Mouse (Mus musculus): Measurements from ENCODE around the gene Npas3. TPM values are rescaled to one million over a fixed set of nuclear protein-coding genes. Genes with fewer than 3 reads are reported as not detected.

Npas3 gene
- polyA plus RNA-seq, 1 experiment from 2014 or later: 31.3 TPM

- H3K27me3 ChIP-seq (replicated peaks): no peaks in the 10 kb centered on the region
- no peaks in the 10 kb centered on the region for H3K9me3 ChIP-seq
- H3K9ac ChIP-seq: no peak overlapping the region
- H3K4me2 ChIP-seq: no peak overlapping the region
- H3K27ac ChIP-seq: no peak overlapping the region
- ATAC-seq (replicated peaks): no peak
- peaks cover 16% of the 10 kb centered on the region for H3K4me1 ChIP-seq
- H3K4me3 ChIP-seq: no peak overlapping the region
- H3K36me3 ChIP-seq (replicated peaks): no peaks in the 10 kb centered on the region
- 89% methylated on average over 2 of the region's 2 CpGs for WGBS
Measured at GRCm38 (mm10) chr12:53333251-53333650, 84.8 kb downstream of the Npas3 start.

- H3K9ac ChIP-seq: no peak overlapping the region
- no peaks in the 10 kb centered on the region for H3K36me3 ChIP-seq (replicated peaks)
- no peaks in the 10 kb centered on the region for H3K9me3 ChIP-seq
- ATAC-seq (replicated peaks): peak; percentile 52
- 24% methylated on average over 14 of the region's 14 CpGs for WGBS
- peaks cover 7% of the 10 kb centered on the region for H3K4me1 ChIP-seq
- H3K4me2 ChIP-seq: 0 out of 2 replicates have a peak overlapping the region, but pooled peaks have one; percentile 12
- no peaks in the 10 kb centered on the region for H3K27me3 ChIP-seq (replicated peaks)
- 0 out of 2 replicates have a peak overlapping the region, but pooled peaks have one; percentile 54 for H3K27ac ChIP-seq
- H3K4me3 ChIP-seq: no peak overlapping the region
Measured at GRCm38 (mm10) chr12:53338349-53338948, 90.0 kb downstream of the Npas3 start.

GRCm38 (mm10) chr12:53342741-53343140 lies 94.3 kb downstream of the Npas3 start:
- Histone ChIP-seq H3K4me1 (peaks cover 7% of the 10 kb centered on the region), H3K27ac (no peak overlapping the region), H3K9me3 (no peaks in the 10 kb centered on the region), H3K4me3 (no peak overlapping the region), H3K36me3 (replicated peaks) (no peaks in the 10 kb centered on the region), H3K27me3 (replicated peaks) (no peaks in the 10 kb centered on the region), H3K9ac (no peak overlapping the region), H3K4me2 (no peak overlapping the region)
- 56% methylated on average over 9 of the region's 9 CpGs for WGBS
- no peak for ATAC-seq (replicated peaks)

GRCm38 (mm10) chr12:53351860-53352259 lies 103.4 kb downstream of the Npas3 start:
- H3K27me3 ChIP-seq (replicated peaks): no peaks in the 10 kb centered on the region
- WGBS: 49% methylated on average over 7 of the region's 7 CpGs

GRCm38 (mm10) chr12:53365751-53366150 lies 117.3 kb downstream of the Npas3 start:
- Histone ChIP-seq H3K9me3 (no peaks in the 10 kb centered on the region), H3K27me3 (replicated peaks) (no peaks in the 10 kb centered on the region), H3K4me1 (0 out of 2 replicates have a peak, but pooled peaks cover 2% of the 10 kb centered on the region), H3K36me3 (replicated peaks) (no peaks in the 10 kb centered on the region), H3K4me3 (no peak overlapping the region), H3K4me2 (no peak overlapping the region), H3K27ac (no peak overlapping the region), H3K9ac (no peak overlapping the region)
- WGBS: 88% methylated on average over 5 of the region's 5 CpGs
- ATAC-seq (replicated peaks): no peak

More at GRCm38 (mm10) chr12:53351860-53352259, 103.4 kb downstream of the Npas3 start:
- H3K4me3 ChIP-seq: no peak overlapping the region
- H3K4me1 ChIP-seq: peaks cover 16% of the 10 kb centered on the region
- no peaks in the 10 kb centered on the region for H3K9me3 ChIP-seq
- no peak overlapping the region for H3K9ac ChIP-seq
- H3K36me3 ChIP-seq (replicated peaks): no peaks in the 10 kb centered on the region
- H3K27ac ChIP-seq: no peak overlapping the region
- H3K4me2 ChIP-seq: no peak overlapping the region
- ATAC-seq (replicated peaks): no peak

- Histone ChIP-seq H3K27me3 (replicated peaks) (no peaks in the 10 kb centered on the region), H3K36me3 (replicated peaks) (no peaks in the 10 kb centered on the region), H3K9ac (no peak overlapping the region), H3K4me1 (peaks cover 7% of the 10 kb centered on the region), H3K4me2 (no peak overlapping the region), H3K4me3 (no peak overlapping the region), H3K27ac (no peak overlapping the region), H3K9me3 (no peaks in the 10 kb centered on the region)
- 56% methylated on average over 8 of the region's 8 CpGs for WGBS
- no peak for ATAC-seq (replicated peaks)
Measured at GRCm38 (mm10) chr12:53384851-53385250, 136.4 kb downstream of the Npas3 start.

- 48% methylated on average over 4 of the region's 4 CpGs for WGBS
- H3K4me1 ChIP-seq: peaks cover 14% of the 10 kb centered on the region; the same call in 1 of the 2 replicates
- no peak for ATAC-seq (replicated peaks)
- H3K27ac ChIP-seq: no peak overlapping the region
- H3K27me3 ChIP-seq (replicated peaks): no peaks in the 10 kb centered on the region
- H3K4me2 ChIP-seq: no peak overlapping the region
- H3K9ac ChIP-seq: no peak overlapping the region
- H3K9me3 ChIP-seq: no peaks in the 10 kb centered on the region
- no peaks in the 10 kb centered on the region for H3K36me3 ChIP-seq (replicated peaks)
- no peak overlapping the region for H3K4me3 ChIP-seq
Measured at GRCm38 (mm10) chr12:53405856-53406255, 157.4 kb downstream of the Npas3 start.

GRCm38 (mm10) chr12:53407776-53408175 lies 159.3 kb downstream of the Npas3 start:
- Histone ChIP-seq H3K9ac (no peak overlapping the region), H3K36me3 (replicated peaks) (no peaks in the 10 kb centered on the region)

GRCm38 (mm10) chr12:53409711-53410110 lies 161.2 kb downstream of the Npas3 start:
- no peaks in the 10 kb centered on the region for H3K27me3 ChIP-seq (replicated peaks)
- H3K9me3 ChIP-seq: no peaks in the 10 kb centered on the region
- no peak for ATAC-seq (replicated peaks)
- 94% methylated on average over 4 of the region's 4 CpGs for WGBS
- no peaks in the 10 kb centered on the region for H3K36me3 ChIP-seq (replicated peaks)
- no peak overlapping the region for H3K27ac ChIP-seq
- no peak overlapping the region for H3K9ac ChIP-seq
- H3K4me2 ChIP-seq: no peak overlapping the region
- H3K4me3 ChIP-seq: no peak overlapping the region
- H3K4me1 ChIP-seq: peaks cover 14% of the 10 kb centered on the region; the same call in 1 of the 2 replicates

More at GRCm38 (mm10) chr12:53407776-53408175, 159.3 kb downstream of the Npas3 start:
- no peak overlapping the region for H3K27ac ChIP-seq
- no peaks in the 10 kb centered on the region for H3K9me3 ChIP-seq
- WGBS: 29% methylated on average over 3 of the region's 3 CpGs
- H3K4me3 ChIP-seq: no peak overlapping the region
- no peak for ATAC-seq (replicated peaks)
- peaks cover 14% of the 10 kb centered on the region; the same call in 1 of the 2 replicates for H3K4me1 ChIP-seq
- H3K27me3 ChIP-seq (replicated peaks): no peaks in the 10 kb centered on the region
- no peak overlapping the region for H3K4me2 ChIP-seq

GRCm38 (mm10) chr12:53410647-53411046 lies 162.2 kb downstream of the Npas3 start:
- peaks cover 14% of the 10 kb centered on the region; the same call in 1 of the 2 replicates for H3K4me1 ChIP-seq
- no peak overlapping the region for H3K4me3 ChIP-seq
- no peak overlapping the region for H3K4me2 ChIP-seq
- no peak for ATAC-seq (replicated peaks)
- H3K9ac ChIP-seq: no peak overlapping the region
- H3K36me3 ChIP-seq (replicated peaks): no peaks in the 10 kb centered on the region
- 64% methylated on average over 2 of the region's 2 CpGs for WGBS
- H3K27ac ChIP-seq: no peak overlapping the region
- no peaks in the 10 kb centered on the region for H3K27me3 ChIP-seq (replicated peaks)
- H3K9me3 ChIP-seq: no peaks in the 10 kb centered on the region

GRCm38 (mm10) chr12:53416096-53416495 lies 167.6 kb downstream of the Npas3 start:
- no peak for ATAC-seq (replicated peaks)
- H3K36me3 ChIP-seq (replicated peaks): no peaks in the 10 kb centered on the region
- no peak overlapping the region for H3K4me3 ChIP-seq
- H3K9ac ChIP-seq: no peak overlapping the region
- H3K4me1 ChIP-seq: no peaks in the 10 kb centered on the region
- 70% methylated on average over 3 of the region's 4 CpGs for WGBS
- no peak overlapping the region for H3K4me2 ChIP-seq
- H3K27me3 ChIP-seq (replicated peaks): no peaks in the 10 kb centered on the region
- no peaks in the 10 kb centered on the region for H3K9me3 ChIP-seq
- no peak overlapping the region for H3K27ac ChIP-seq

- Histone ChIP-seq H3K4me2 (no peak overlapping the region), H3K27me3 (replicated peaks) (no peaks in the 10 kb centered on the region), H3K4me1 (peaks cover 11% of the 10 kb centered on the region), H3K4me3 (no peak overlapping the region), H3K9me3 (no peaks in the 10 kb centered on the region), H3K36me3 (replicated peaks) (no peaks in the 10 kb centered on the region), H3K27ac (no peak overlapping the region), H3K9ac (no peak overlapping the region)
- 67% methylated on average over 4 of the region's 4 CpGs for WGBS
- no peak for ATAC-seq (replicated peaks)
Measured at GRCm38 (mm10) chr12:53421701-53422100, 173.2 kb downstream of the Npas3 start.

- WGBS: 73% methylated on average over 2 of the region's 2 CpGs
Measured at GRCm38 (mm10) chr12:53423631-53424030, 175.2 kb downstream of the Npas3 start.

More at GRCm38 (mm10) chr12:53423631-53424030, 175.2 kb downstream of the Npas3 start:
- Histone ChIP-seq H3K36me3 (replicated peaks) (no peaks in the 10 kb centered on the region), H3K27ac (no peak overlapping the region), H3K9me3 (no peaks in the 10 kb centered on the region), H3K4me3 (no peak overlapping the region), H3K4me2 (no peak overlapping the region), H3K9ac (no peak overlapping the region), H3K4me1 (peaks cover 20% of the 10 kb centered on the region), H3K27me3 (replicated peaks) (no peaks in the 10 kb centered on the region)
- ATAC-seq (replicated peaks): no peak

All from midbrain, embryonic 15.5 days (tissue).